Mouse (Mus musculus) embryonic stem cell, embryonic (primary cell): Measurements from ENCODE around the gene Orai1.

Experiments used
- CTCF ChIA-PET, 4 experiments: fragments of 300-600 bp in 2 of 4; fragments of 350-600 bp in 2 of 4; sonication (Branson Sonifier 250); formaldehyde crosslinking; loops; one replicate each; lab custom pipeline; 2022; ENCODE audit warnings: inconsistent platforms in 2 of 4; lab: Charles Lee
- POLR2A ChIA-PET, 4 experiments: fragments of 300-600 bp in 2 of 4; fragments of 350-600 bp in 2 of 4; sonication (Branson Sonifier 250); formaldehyde crosslinking; loops; one replicate each; lab custom pipeline; 2022; ENCODE audit warnings: antibody characterized with exemption in 4 of 4, inconsistent platforms in 1 of 4; lab: Charles Lee

The Orai1 gene

DNA sequence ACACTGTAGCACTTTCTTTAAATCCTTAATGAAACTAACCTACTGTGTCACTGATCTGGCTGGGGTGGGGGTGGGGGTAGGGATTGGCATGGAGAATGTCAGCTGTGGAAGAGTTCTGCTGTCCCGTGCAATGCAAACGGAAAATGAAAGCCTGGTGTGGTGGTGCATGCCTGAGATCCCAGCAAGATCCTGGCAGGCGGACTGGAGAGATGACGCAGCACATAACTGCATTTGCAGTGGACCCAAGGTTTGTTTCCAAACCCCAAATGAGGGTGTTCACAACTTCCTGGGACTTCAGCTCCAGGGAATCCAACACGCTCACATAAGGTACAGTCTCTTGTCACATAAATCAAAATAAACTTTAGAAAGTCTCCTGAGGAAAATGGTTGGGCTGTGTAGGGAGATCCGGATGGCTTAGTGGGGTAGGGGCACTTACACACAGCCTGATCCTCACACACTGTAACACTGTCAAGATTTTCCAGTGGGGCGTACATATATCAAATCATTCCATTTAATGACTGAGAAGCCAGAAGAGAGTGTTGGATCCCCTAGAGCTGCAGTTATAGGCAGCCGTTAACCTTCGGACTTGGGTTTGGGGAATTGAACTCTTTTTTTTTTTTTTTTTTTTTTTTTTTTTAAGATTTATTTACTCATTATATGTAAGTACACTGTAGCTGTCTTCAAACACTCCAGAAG, 46.0 kb downstream of the Orai1 start:
- ChIA-PET CTCF (interaction anchor here (0.6 to 7.5 kb wide), 28 partner anchors 15 to 1255 kb away, joined by 3 to 48 read pairs (median 5); partner anchors contain the start of genes Rhof (in 2 of the 4) and Orai1 (in 1 of the 4)), POLR2A (interaction anchor here in 3 of 4 experiments (0.6 to 1.4 kb wide), 5 partner anchors 48 to 538 kb away, joined by 3 to 6 read pairs (median 4); no protein-coding TSS in a partner anchor)

DNA sequence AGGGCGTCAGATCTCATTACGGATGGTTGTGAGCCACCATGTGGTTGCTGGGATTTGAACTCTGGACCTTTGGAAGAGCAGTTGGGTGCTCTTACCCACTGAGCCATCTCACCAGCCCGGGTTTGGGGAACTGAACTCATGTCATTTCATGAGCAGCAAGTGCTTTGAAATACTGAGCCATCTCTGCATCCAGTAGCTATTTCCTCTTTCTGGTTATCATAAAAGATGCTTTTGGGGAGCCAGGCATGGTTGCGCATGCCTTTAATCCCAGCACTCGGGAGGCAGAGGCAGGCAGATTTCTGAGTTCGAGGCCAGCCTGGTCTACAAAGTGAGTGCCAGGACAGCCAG, 46.5 kb downstream of the Orai1 start:
- ChIA-PET CTCF (interaction anchor here (0.6 to 7.5 kb wide), 14 partner anchors 50 to 1255 kb away, joined by 3 to 48 read pairs (median 5); no protein-coding TSS in a partner anchor), POLR2A (interaction anchor here in 1 of 4 experiments (0.6 kb wide), 1 partner anchor 93 kb away, joined by 5 read pairs; no protein-coding TSS in a partner anchor)

DNA sequence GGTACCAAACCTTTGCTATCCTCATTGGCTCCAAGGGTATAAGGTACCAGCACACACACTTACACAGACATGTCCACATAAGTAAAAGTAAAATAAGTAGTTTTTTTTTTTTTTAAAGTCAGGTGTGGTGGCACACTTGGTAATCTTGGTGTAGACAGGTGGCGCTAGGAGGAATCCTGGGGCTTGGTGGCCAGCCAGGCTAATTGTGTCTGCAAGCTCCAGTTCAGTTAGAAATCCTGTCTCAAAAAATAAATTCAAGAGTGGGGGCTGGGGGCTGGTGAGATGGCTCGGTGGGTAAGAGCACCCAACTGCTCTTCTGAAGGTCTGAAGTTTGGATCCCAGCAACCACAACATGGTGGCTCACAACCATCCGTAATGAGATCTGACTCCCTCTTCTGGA, 48.3 kb downstream of the Orai1 start:
- ChIA-PET CTCF (interaction anchor here (0.6 to 7.5 kb wide), 17 partner anchors 10 to 921 kb away, joined by 3 to 48 read pairs (median 6); partner anchors contain the start of genes Orai1 (in 1 of the 4), Rhof (in 1 of the 4) and Wdr66 (in 1 of the 4)), POLR2A (interaction anchor here in 1 of 4 experiments (0.6 to 1.4 kb wide), 6 partner anchors 23 to 314 kb away, joined by 3 to 7 read pairs (median 3); no protein-coding TSS in a partner anchor)

DNA sequence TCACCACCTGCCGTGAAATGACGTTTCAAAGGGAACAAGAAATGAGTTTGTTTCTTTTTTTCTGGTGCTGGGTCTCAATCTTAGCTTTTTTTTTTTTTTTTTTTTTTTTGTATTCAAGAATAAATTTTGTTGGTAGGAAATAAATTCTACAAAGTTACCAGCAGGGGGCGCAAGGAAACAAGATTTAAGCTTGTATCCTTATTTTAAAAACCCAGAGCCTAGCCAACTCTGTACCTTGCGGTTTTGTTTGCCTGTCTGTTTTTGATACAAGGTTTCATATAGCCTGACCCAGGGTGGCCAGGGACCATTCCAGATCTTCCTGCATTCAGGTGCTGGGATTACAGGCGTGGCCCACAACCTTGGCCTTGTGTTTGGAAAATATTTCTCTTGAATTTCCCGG, 49.3 kb downstream of the Orai1 start:
- CTCF ChIA-PET, result interaction anchor here (0.5 to 7.5 kb wide), 176 partner anchors 8 to 1992 kb away, joined by 3 to 48 read pairs (median 4); partner anchors contain the start of genes Rhof (in 4 of the 4), Orai1 (in 3 of the 4), Wdr66 (in 2 of the 4) and Mphosph9 (in 1 of the 4)

DNA sequence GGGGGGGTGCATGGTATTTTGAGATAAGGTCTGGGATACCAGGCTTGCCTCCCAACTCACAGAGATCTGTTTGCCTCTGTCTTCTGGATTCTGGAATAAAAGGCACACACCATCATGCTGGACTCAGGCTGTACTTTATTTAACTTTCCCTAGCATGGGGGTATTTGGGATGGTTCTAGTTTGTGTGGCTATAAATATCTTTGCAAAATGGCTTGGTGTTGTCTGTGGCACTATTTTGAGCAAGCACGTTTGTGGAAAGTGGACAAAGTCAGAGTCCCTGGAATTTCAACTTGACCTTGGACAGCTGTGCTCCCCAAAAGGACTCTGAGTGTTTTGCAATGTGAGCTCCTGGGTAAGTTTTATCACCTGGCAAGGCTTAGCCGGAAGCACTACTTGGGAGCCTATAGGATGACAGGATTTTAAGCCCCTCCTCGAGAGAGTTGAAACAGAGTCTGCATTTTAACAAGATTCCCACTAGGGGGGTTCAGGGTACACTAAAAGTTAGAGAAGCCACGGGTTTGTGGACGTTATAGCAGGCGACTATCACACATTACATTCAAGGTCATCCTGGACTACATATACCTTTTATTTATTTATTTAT, 52.6 kb downstream of the Orai1 start:
- POLR2A ChIA-PET, result interaction anchor here in 2 of 4 experiments (1.0 to 1.6 kb wide), 5 partner anchors 14 to 112 kb away, joined by 3 to 5 read pairs (median 3); partner anchors contain the start of gene Rhof (in 1 of the 2)
- CTCF ChIA-PET, result interaction anchor here (0.5 to 5.4 kb wide), 26 partner anchors 9 to 692 kb away, joined by 3 to 38 read pairs (median 4); partner anchors contain the start of genes Rhof (in 2 of the 4) and Orai1 (in 1 of the 4)

More for the DNA sequence above, 49.3 kb downstream of the Orai1 start:
- POLR2A ChIA-PET, result interaction anchor here (0.6 to 1.4 kb wide), 29 partner anchors 8 to 549 kb away, joined by 3 to 10 read pairs (median 4); partner anchors contain the start of genes Rhof (in 2 of the 4), Mlxip (in 1 of the 4) and Orai1 (in 1 of the 4)

DNA sequence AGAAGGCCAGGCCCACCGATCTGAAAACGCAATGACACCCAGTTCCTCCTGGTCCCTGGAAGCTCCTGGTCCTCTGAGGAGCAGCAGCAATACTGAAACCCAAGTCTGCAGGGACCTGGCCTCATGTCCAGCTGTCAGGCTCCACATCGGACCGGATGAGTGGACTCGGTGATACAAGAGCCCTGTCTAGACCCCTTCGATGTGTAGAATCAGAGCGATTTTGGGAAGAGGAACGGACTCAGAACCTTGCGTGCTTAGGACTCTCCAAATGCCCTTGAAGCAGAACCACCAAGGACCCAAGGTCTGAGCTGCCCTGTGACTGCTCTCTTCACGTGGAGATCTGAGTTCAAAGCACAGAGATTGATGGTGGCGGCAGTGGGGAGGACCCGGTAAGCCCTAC, 53.2 kb downstream of the Orai1 start, which contains the start of gene Tmem120b:
Gene Tmem120b (plus strand): TSS at position 301 of the 400 bp plus-strand sequence.
- POLR2A ChIA-PET, result interaction anchor here in 2 of 4 experiments (1.0 to 1.6 kb wide), 4 partner anchors 15 to 112 kb away, joined by 3 to 5 read pairs (median 4); partner anchors contain the start of gene Rhof (in 1 of the 2)
- CTCF ChIA-PET, result interaction anchor here in 3 of 4 experiments (0.6 to 5.4 kb wide), 20 partner anchors 8 to 200 kb away, joined by 3 to 38 read pairs (median 4); partner anchors contain the start of genes Rhof (in 2 of the 3) and Orai1 (in 1 of the 3)

DNA sequence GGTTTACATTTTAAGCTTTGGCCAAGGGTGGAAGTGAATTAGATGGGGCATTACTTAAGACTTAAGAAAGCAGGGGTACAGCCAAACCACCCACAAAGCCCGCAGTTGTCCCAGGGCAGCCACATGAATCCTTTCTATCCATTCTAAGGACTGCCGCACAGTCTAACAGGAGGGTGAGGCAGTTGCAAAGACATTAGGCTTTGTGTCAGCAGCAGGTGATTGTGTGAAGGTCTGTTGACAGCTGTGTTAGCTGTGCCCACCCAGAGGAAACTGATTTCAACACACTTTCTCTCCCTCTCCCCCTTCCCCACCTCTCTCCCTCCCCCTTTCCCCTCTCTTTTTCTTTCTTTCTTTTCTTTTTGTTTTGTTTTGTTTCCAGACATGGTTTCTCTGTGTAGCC, 53.8 kb downstream of the Orai1 start:
- ChIA-PET CTCF (interaction anchor here in 2 of 4 experiments (0.6 to 5.4 kb wide), 8 partner anchors 42 to 309 kb away, joined by 3 to 38 read pairs (median 5); partner anchors contain the start of gene Rhof (in 1 of the 2)), POLR2A (interaction anchor here in 1 of 4 experiments (1.3 to 1.4 kb wide), 2 partner anchors 64 to 111 kb away, joined by 3 read pairs; partner anchors contain the start of gene Rhof)

DNA sequence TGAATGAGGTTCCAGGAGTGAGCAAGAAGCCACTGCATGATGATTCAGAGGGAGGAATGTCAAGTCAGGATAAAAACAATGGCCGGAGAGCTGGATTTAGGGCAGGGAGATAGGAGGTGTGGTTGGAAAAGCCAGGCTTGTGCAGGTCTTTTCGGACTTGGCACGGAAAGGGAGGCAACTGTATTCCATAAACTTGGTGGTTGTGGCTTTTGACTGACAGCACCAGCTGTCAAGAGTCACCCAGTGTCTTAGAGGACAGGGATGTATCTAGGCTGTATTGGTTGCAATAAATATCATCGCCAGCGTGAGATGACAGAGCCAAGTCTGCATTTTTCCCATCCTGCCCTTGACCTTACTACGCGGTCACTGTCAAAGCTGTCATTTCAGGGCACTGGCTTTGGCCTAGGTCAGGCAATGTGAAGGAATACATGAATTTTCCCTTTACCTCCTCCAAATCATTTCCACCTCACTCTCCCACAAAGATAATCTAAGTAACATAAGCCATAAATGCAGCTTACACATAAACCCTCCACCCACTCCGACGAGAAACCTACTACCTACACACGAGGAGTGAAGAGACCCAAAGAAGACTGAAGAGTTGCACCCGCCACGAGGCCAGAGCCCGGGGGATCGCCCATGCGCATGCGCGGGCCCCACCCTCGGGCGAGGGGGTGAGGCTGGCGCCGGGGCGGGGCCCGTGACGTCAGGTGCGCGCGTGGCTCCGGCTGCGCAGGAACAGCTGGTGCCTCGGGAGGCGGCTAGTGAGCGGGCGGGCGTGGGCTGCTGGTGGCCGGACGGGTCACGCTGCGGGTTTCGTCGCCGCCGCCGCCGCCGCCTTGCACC, 60.9 kb downstream of the Orai1 start:
- ChIA-PET CTCF (interaction anchor here (0.5 to 2.5 kb wide), 17 partner anchors 9 to 762 kb away, joined by 3 to 18 read pairs (median 4); partner anchors contain the start of genes Rhof (in 1 of the 4) and Tmem120b (in 1 of the 4)), POLR2A (interaction anchor here in 3 of 4 experiments (0.6 to 1.8 kb wide), 18 partner anchors 9 to 319 kb away, joined by 3 to 5 read pairs (median 3); partner anchors contain the start of genes Mlxip (in 1 of the 3), Orai1 (in 1 of the 3) and Rhof (in 1 of the 3))

DNA sequence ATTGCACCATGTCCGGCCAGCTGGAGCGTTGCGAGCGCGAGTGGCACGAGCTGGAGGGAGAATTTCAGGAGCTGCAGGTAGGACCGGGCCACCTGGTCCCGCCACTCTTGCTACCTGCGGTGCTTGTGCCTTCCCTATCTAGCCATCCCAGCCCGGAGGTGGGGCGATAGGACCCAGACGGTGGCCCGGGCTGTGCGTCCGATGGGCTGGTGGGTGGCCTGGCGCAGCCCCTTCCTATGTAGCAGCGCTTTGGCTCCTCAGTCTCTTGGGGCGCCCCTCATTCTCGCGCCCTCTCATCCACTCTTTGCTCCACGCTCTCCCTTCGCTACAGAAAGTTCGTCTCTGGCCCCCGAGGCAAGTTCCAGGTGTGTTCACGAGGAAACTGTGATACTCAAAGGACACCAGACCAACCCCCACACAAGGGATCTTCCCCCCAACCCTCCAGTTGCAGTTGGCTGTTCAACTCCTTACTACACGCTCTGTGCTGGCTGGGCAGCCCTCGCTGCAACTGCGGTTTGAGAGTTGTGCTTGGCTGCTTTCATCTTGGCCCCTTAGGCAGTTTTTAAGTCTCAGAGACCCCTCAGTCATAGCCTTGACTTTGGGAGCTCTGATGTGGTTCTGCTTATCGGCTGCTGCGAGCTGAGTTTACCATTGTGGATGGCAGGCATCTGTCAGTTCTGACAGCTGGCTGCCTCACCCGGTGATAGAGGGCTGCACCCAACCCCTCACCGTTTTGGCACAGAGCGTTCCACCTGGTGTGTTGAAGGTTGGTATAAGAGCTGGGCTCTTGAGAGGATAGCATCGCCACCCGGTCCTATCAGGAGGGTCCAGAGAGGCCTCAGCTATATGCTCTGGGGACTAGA, 61.8 kb downstream of the Orai1 start:
- CTCF ChIA-PET, result interaction anchor here (0.5 to 2.5 kb wide), 17 partner anchors 10 to 762 kb away, joined by 3 to 18 read pairs (median 4); partner anchors contain the start of genes Rhof (in 1 of the 4) and Tmem120b (in 1 of the 4)
- POLR2A ChIA-PET, result interaction anchor here in 2 of 4 experiments (0.6 to 1.8 kb wide), 16 partner anchors 10 to 318 kb away, joined by 3 to 5 read pairs (median 3); partner anchors contain the start of genes Mlxip (in 1 of the 2), Orai1 (in 1 of the 2) and Rhof (in 1 of the 2)

DNA sequence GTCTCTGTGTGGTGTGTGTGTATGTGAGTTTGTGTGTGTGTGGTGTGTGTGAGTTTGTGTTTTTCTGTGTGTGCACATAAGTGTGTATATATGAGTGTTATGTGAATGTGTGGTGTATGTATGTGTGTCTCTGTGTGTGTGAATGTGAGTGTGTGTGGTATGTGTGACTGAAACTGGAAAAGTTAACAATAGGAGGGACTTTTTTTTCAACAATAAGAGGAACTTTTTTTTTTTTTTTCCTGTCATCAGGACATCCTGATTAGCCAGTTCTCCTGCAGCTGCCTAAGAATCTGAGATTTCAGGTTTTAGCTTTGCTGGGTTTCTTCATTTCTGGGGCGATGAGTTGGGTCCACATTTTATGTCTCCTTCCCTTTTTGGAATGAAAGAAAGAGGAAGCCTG, 64.7 kb downstream of the Orai1 start:
- ChIA-PET CTCF (no interaction called here), POLR2A (interaction anchor here in 2 of 4 experiments (0.6 kb wide), 2 partner anchors 248 to 411 kb away, joined by 3 to 6 read pairs; no protein-coding TSS in a partner anchor)

DNA sequence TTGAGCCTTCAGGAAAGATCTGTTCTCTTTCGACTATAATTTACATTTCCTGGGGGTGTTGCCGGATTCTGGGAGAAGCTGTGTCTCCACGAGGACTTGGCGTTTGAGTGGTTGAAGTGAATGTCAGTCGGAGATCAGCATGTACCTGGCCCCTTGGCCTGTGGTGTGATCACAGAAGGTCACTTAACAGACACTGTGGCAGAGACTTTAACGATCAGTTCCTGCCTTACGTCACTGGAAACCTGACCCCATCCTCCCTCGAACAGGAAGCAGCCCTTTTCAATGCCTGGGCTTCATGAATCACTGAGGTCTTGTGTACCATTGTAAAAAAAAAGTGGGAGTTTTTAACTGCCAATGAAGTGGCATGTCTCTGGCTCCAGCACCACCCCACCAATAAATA, 65.2 kb downstream of the Orai1 start:
- CTCF ChIA-PET, result interaction anchor here in 3 of 4 experiments (0.7 to 1.3 kb wide), 8 partner anchors 8 to 66 kb away, joined by 3 to 9 read pairs (median 3); no protein-coding TSS in a partner anchor
- POLR2A ChIA-PET, result interaction anchor here in 2 of 4 experiments (0.6 to 0.9 kb wide), 4 partner anchors 27 to 411 kb away, joined by 3 to 6 read pairs (median 4); partner anchors contain the start of gene Orai1 (in 1 of the 2)
